Mouse (Mus musculus) ES-Bruce4 (cell line): ENCODE measurements around the gene Entpd6.

Experiments
- EP300 ChIP-seq: IDR thresholded peaks from 2 replicates; pipeline ENCODE4 v1.6.1; 2011; ENCODE audit warnings: low read depth, low read length; ENCODE audit not compliant: insufficient read depth
- POLR2A ChIP-seq: IDR thresholded peaks from one replicate; pipeline ENCODE4 v1.8.1; 2011; ENCODE audit warnings: low read length; ENCODE audit not compliant: insufficient read depth

DNA sequence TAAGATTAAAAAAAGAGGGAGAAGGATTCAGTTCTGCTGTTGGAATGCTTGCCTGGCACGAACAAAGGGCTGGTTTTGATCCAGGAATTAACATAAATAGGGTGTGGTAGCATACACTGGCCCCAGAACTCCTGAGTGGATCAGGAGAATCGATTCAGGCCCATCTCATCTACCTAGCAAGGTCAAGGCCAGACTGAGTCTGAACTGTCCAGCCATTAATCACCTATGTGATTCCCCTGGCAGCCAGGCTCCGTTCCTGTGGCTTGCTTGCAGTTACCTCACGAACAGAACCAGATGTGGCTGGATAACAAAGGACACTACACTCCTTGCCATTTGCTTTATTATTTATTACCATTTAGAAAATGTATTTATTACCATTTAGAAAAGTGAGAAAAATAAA, 44.5 kb downstream of the Entpd6 start:
- TF ChIP-seq POLR2A (no peak), EP300 (no peak)
